Mouse (Mus musculus): ENCODE results near the gene Adamts2. TPM values are rescaled to one million over a fixed set of nuclear protein-coding genes. Genes with fewer than 3 reads are reported as not detected.

Adamts2 gene
- polyA plus RNA-seq, 2 experiments, result 0.83 to 1.1 TPM

DNA sequence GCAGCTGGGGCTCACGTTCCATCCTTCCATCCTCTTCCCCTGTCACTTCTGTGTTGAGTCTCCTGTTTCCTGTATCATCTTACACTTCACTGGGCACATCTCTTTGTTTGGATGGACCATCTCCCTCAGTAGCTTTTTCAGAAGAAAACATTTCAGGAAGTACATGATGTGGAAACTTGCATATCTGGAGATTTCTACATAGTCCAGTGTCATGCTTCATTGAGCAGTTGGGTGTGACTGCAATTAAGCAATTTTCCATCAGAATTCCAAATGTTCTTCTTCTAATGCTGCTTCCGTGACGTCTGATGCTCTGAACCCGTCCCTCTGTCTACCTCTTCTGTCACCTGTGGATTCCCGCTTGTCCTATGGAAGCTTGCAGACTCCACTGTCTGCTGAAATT is 124.2 kb downstream of the Adamts2 start:
- 49% methylated on average over 5 of the region's 5 CpGs for WGBS (ENCODE audit: insufficient replicate concordance)
- TF ChIP-seq CTCF (IDR thresholded peaks at IDR 0.05; ENCODE audit: low read depth) (no peak), EP300 (IDR thresholded peaks at IDR 0.05; ENCODE audit: low read depth) (no peak)
- Histone ChIP-seq H3K36me3 (replicated peaks; ENCODE audit: control insufficient read depth, insufficient read depth, low read depth) (no peaks in the 10 kb centered on the region), H3K4me3 (ENCODE audit: insufficient read depth in 1 of 2, low read depth in 2 of 2, low read length in 2 of 2) (no peak overlapping the region), H3K9ac (replicated peaks) (no peak overlapping the region), H3K4me2 (ENCODE audit: low read depth) (no peak overlapping the region), H3K27me3 (ENCODE audit: control insufficient read depth, insufficient read depth, low read length) (no peaks in the 10 kb centered on the region), H3K4me1 (replicated peaks; ENCODE audit: control insufficient read depth in 2 of 2, insufficient read depth in 2 of 2, low read length in 1 of 2) (no peaks in the 10 kb centered on the region), H3K27ac (no peak overlapping the region), H3K9me3 (ENCODE audit: control insufficient read depth, low read length) (no peaks in the 10 kb centered on the region)
- DNase-seq (ENCODE audit: low read depth in 3 of 3, low spot score in 3 of 3), result no peak
- ATAC-seq (ENCODE audit: insufficient read depth), result no peak

DNA sequence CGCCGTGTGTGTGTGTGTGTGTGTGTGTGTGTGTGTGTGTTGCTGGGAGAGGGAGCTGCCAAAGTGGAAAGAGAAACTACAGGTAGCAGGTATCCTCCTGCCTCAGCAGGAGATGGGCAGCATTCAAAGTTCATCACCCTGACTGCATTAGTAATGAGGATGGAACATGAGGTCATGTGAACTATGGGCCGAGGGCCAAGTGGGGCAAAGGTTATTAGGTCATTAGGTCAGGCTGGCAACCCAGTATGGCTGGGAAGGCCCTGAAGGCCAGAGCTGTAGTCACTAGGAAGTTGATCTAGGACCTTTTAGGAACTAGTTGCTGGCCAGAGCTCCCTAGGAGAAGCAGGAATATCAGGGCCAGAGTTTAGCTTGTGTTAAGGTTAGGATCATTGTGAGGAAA is 131.3 kb downstream of the Adamts2 start:
- TF ChIP-seq CTCF (IDR thresholded peaks at IDR 0.05; ENCODE audit: low read depth) (no peak), EP300 (IDR thresholded peaks at IDR 0.05; ENCODE audit: low read depth) (no peak)
- Histone ChIP-seq H3K9me3 (ENCODE audit: control insufficient read depth, low read length) (no peaks in the 10 kb centered on the region), H3K4me3 (ENCODE audit: insufficient read depth in 1 of 2, low read depth in 2 of 2, low read length in 2 of 2) (no peak overlapping the region), H3K27me3 (ENCODE audit: control insufficient read depth, insufficient read depth, low read length) (no peaks in the 10 kb centered on the region), H3K9ac (replicated peaks) (no peak overlapping the region), H3K36me3 (replicated peaks; ENCODE audit: control insufficient read depth, insufficient read depth, low read depth) (no peaks in the 10 kb centered on the region), H3K4me2 (ENCODE audit: low read depth) (no peak overlapping the region), H3K4me1 (replicated peaks; ENCODE audit: control insufficient read depth in 2 of 2, insufficient read depth in 2 of 2, low read length in 1 of 2) (no peaks in the 10 kb centered on the region), H3K27ac (no peak overlapping the region)
- WGBS (ENCODE audit: insufficient replicate concordance), result 40% methylated on average over 3 of the region's 3 CpGs
- ATAC-seq (ENCODE audit: insufficient read depth) (no peak), DNase-seq (ENCODE audit: low read depth in 3 of 3, low spot score in 3 of 3) (no peak)

DNA sequence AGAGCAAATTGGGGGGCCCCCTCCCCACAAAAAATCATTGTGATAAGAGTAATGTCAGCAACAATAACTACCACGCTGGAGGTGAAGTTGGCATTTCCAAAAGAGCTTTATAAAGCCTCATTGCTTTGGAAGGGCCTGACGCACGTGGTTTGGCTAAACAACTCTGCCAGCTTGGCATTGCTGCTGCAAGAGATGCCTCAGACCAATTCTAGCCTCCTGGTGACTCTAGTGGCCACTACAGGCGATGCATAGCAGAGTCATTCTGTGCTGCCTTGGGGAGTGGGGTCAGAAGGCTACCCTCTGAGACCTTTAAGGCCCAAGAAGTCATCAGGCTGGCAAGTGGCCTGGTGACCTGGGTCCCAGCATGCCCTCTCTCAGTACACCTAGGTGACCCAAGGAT is 132.2 kb downstream of the Adamts2 start:
- H3K9me3 ChIP-seq (ENCODE audit: control insufficient read depth, low read length), result no peaks in the 10 kb centered on the region
- DNase-seq (ENCODE audit: low read depth in 3 of 3, low spot score in 3 of 3), result no peak

DNA sequence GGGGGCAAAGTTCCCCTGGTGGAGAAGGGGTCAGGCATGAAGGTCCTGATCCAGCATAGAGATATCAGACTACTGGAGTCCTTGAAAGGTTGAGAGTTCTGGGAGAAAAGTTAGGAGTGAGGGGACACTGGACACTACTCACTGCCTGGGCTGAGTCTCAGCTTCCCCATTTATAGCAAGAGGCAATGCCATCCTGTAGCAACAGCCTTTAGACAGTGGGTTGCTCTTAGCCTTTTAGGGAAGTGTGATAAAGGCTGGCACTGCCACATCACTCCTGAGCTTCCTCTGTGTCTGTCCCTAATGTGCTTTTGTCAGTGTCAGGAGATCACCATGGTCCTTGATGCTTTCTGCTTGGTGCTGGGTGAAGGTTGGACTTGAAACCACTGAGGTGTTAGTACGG is 134.7 kb downstream of the Adamts2 start:
- H3K27ac ChIP-seq, result no peak overlapping the region
- no peak for ATAC-seq (ENCODE audit: insufficient read depth)
- no peak overlapping the region for H3K4me2 ChIP-seq (ENCODE audit: low read depth)
- no peak for DNase-seq (ENCODE audit: low read depth in 3 of 3, low spot score in 3 of 3)
- TF ChIP-seq EP300 (IDR thresholded peaks at IDR 0.05; ENCODE audit: low read depth) (no peak), CTCF (IDR thresholded peaks at IDR 0.05; ENCODE audit: low read depth) (no peak)
- H3K4me3 ChIP-seq (ENCODE audit: insufficient read depth in 1 of 2, low read depth in 2 of 2, low read length in 2 of 2), result no peak overlapping the region
- H3K9ac ChIP-seq (replicated peaks), result no peak overlapping the region
- H3K27me3 ChIP-seq (ENCODE audit: control insufficient read depth, insufficient read depth, low read length), result no peaks in the 10 kb centered on the region
- H3K4me1 ChIP-seq (replicated peaks; ENCODE audit: control insufficient read depth in 2 of 2, insufficient read depth in 2 of 2, low read length in 1 of 2), result no peaks in the 10 kb centered on the region; a peak in 1 of 4 replicates
- H3K36me3 ChIP-seq (replicated peaks; ENCODE audit: control insufficient read depth, insufficient read depth, low read depth), result no peaks in the 10 kb centered on the region
- H3K9me3 ChIP-seq (ENCODE audit: control insufficient read depth, low read length), result no peaks in the 10 kb centered on the region
- 85% methylated on average over 1 of the region's 1 CpGs for WGBS (ENCODE audit: insufficient replicate concordance)

More for the DNA sequence above, 132.2 kb downstream of the Adamts2 start:
- Histone ChIP-seq H3K4me3 (ENCODE audit: insufficient read depth in 1 of 2, low read depth in 2 of 2, low read length in 2 of 2) (no peak overlapping the region), H3K4me1 (replicated peaks; ENCODE audit: control insufficient read depth in 2 of 2, insufficient read depth in 2 of 2, low read length in 1 of 2) (no peaks in the 10 kb centered on the region), H3K27me3 (ENCODE audit: control insufficient read depth, insufficient read depth, low read length) (no peaks in the 10 kb centered on the region), H3K36me3 (replicated peaks; ENCODE audit: control insufficient read depth, insufficient read depth, low read depth) (no peaks in the 10 kb centered on the region), H3K27ac (no peak overlapping the region), H3K9ac (replicated peaks) (no peak overlapping the region), H3K4me2 (ENCODE audit: low read depth) (no peak overlapping the region)
- WGBS (ENCODE audit: insufficient replicate concordance), result 55% methylated on average over 4 of the region's 4 CpGs
- TF ChIP-seq CTCF (IDR thresholded peaks at IDR 0.05; ENCODE audit: low read depth) (no peak), EP300 (IDR thresholded peaks at IDR 0.05; ENCODE audit: low read depth) (no peak)
- ATAC-seq (ENCODE audit: insufficient read depth), result no peak

DNA sequence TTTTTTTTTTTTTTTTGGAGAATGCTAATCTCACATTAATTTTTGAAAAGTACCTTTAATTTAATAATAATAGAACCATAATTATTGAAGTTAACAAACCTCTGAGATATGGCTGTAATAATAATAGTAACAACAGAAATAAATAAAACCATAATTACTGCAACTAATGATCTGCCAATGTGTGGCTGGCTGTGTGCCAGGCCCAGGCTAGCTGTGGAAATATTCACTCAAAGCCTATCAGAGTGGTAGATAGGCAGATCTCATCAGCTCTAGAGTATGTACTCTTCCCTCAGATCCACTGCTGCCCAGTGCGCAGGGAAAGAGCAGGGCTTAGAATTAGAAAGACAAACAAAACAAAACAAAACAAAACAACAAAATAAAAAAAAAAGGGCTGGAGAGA is 136.6 kb downstream of the Adamts2 start:
- Histone ChIP-seq H3K36me3 (replicated peaks; ENCODE audit: control insufficient read depth, insufficient read depth, low read depth) (no peaks in the 10 kb centered on the region), H3K9me3 (ENCODE audit: control insufficient read depth, low read length) (no peaks in the 10 kb centered on the region), H3K4me1 (replicated peaks; ENCODE audit: control insufficient read depth in 2 of 2, insufficient read depth in 2 of 2, low read length in 1 of 2) (no peaks in the 10 kb centered on the region; a peak in 1 of 4 replicates), H3K4me2 (ENCODE audit: low read depth) (no peak overlapping the region), H3K4me3 (ENCODE audit: insufficient read depth in 1 of 2, low read depth in 2 of 2, low read length in 2 of 2) (no peak overlapping the region), H3K27me3 (ENCODE audit: control insufficient read depth, insufficient read depth, low read length) (no peaks in the 10 kb centered on the region), H3K27ac (no peak overlapping the region), H3K9ac (replicated peaks) (no peak overlapping the region)
- ATAC-seq (ENCODE audit: insufficient read depth) (no peak), DNase-seq (ENCODE audit: low read depth in 3 of 3, low spot score in 3 of 3) (no peak)
- 79% methylated on average over 1 of the region's 1 CpGs for WGBS (ENCODE audit: insufficient replicate concordance)
- no peak for TF ChIP-seq EP300 (IDR thresholded peaks at IDR 0.05; ENCODE audit: low read depth)
- no peak for TF ChIP-seq CTCF (IDR thresholded peaks at IDR 0.05; ENCODE audit: low read depth)
